Mouse (Mus musculus): ENCODE measurements around the gene Mtcl1.

DNA sequence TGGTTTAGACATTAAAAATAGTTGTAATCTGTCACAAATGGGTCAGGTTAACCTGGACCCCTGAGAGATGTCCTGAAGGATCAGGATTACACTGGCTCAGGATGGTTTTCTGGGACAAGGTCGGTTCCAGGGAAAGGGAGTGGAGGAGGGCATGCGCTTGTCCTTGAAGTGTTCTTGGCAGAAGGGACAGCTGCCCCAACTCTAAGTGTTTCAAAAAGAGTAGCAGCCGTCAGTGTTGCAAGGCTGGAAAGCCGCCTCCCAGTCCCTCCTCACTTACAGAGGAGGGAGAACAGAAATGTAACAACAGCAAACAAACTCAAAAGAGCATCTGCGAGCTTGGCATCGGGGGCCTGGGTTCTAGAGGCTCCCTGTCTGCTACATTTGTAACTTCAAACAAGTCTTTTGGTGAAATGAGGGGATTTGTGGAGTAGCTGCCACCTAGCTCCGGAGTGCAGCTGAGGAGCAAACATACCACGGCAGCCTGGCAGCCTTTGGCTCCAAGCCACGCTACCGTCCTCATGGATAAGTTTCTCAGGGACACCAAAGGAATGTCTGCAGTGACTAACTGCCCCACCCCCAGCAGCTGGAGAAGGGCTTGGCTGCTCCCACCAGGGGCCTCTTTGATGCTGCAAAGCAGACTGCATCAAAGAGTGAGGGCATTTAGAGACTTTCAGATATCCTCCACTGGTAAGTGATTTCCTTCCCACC lies 44.5 kb downstream of the Mtcl1 start:
- TF ChIP-seq POLR2A (IDR thresholded peaks at IDR 0.05; ENCODE audit: borderline replicate concordance, low read depth, low read length), result no peak
- no peak for TF ChIP-seq CTCF (IDR thresholded peaks at IDR 0.05; ENCODE audit: low read depth, low read length)
